Mouse (Mus musculus): ENCODE data around the gene Tatdn2.
A peak's percentile ranks its signal among the peaks of the same experiment; 100 is the strongest.

The Tatdn2 gene

GRCm38 (mm10) chr6:113714276-113714675 is 17.4 kb downstream of the Tatdn2 start:
- DNase-seq (ENCODE audit: inconsistent ontology term) = no peak

DNA sequence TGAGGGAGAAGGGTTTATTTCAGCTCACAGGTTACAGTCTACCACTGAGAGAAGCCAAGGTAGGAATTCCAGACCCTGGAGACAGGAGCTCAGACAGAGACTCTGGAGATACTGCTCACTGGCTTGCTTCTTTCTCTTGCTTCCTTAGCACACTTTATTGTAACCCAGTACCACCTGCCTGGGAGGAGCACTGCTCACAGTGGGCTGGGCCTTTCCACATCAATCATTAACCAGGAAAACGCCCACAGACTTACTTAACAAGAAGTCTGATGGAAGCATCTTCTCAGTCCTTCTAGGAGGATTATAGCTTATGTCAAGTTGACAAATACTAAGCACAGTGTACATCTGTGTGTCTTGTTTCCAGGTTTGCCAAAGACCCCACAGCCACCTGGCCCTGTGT is 17.9 kb downstream of the Tatdn2 start:
- DNase-seq (ENCODE audit: inconsistent ontology term) = no peak

- DNase-seq (ENCODE audit: inconsistent ontology term) = no peak
These were observed 20.7 kb downstream of the Tatdn2 start for GRCm38 (mm10) chr6:113717541-113717940.

- DNase-seq (ENCODE audit: inconsistent ontology term) = no peak
These were observed 23.0 kb downstream of the Tatdn2 start, which contains the start of gene Ghrl for GRCm38 (mm10) chr6:113719878-113720277. Gene Ghrl, minus strand, starts transcription at chr6:113719880.

DNA sequence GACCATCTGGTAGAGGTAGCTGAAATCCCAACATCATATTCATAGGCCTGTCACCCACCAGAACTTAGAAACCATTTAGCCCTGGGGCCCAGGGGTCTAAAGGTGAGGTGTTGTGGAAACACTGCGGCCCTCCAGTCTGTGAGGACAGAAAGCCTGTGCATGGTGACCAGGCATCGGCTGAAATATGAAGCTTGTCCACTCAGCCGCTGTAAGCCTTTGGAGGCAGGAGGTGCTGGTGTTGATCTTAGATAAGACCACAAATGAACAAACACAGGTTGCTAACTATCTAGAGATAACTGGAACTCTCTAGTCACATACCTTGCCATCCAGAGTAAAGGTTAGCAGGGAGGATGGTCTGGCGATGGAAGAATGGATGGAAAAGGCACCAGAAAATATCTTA is 24.2 kb downstream of the Tatdn2 start:
- no peak for DNase-seq (ENCODE audit: inconsistent ontology term)

- no peak for DNase-seq (ENCODE audit: inconsistent ontology term)
These were observed 31.3 kb downstream of the Tatdn2 start for GRCm38 (mm10) chr6:113728181-113728580.

- DNase-seq (ENCODE audit: inconsistent ontology term) = no peak
These were observed 34.4 kb downstream of the Tatdn2 start for GRCm38 (mm10) chr6:113731296-113731695.

DNA sequence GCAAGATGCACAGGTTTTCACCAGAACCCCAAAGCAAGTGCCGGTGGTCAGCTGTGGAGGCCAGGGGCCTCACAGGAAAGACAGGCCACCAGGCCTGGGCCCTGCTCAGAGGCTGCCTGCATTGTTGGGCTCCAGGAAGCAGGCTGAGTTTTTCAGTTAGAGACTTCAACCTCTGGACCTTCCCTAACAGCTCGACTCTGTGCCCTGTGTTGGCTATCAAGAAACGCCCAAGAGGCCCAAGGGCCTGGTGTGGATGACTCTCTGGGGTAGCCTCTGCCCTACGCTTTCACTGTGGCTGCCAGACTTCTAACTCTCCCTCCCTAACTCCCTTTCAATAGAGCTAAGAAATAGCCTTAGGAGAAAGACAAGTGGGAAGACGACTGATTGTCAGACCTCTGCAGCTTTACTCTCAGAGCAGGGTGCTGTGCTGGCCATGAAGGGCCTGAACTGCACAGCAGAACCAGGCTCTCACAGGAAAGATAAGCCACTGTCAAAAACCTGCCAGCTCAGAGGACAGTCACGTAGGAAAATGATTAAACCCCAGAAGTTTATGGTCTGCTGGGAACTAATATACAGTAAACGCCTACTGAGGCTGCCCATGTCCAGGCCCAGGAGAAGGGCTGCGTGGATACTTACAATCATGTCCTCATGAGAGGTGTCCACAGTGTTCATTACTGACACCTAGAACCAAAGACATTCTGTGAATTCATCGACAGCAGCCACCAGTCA is 40.6 kb downstream of the Tatdn2 start:
- DNase-seq (ENCODE audit: inconsistent ontology term) = no peak

DNA sequence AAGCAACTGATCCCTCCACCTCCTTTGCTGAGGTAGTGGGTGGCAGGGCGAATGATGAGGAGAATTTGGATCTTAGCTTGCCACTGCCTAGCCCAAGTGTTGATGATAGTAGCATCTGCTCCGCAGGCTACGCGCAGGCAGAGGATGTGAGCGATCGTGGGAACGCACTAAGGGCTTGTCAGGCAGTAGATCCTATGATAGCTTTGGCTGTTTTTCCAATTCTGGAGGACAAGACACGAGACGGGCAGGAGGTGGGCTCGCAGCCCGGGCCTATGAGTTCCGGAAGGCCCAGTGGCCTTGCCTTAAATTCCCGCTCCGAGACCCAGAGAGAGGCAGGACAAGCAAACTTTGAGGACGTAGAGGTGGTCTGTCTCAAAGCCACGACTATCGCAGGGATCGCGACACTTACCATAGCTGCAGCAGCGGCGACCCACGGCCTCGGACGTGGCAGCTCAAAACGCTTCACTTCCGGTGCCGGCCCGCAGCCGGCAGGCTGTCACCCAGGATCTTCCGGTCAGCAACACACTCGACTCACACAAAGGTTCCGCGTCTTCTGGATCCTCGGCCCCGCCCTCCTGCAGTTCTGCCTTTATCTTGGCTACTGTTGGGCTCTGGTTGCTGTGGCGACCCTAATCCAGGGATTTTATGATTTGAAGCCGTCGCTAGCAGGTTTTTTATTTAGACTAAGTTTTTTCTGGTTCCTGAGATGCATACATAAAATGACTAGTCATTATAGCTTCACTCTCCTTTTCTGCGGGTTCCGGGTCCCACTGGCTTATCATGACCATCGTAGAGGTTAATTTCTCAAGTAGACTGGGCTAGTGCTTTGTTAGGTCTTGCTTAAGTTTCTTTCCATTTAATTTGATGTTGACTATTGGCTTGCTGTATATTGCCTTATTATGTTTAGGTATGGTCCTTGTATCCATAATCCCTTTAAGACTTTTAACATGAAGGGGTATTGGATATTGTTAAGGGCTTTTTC is 43.7 kb downstream of the Tatdn2 start, which contains the start of gene Sec13:
Sec13 (minus strand) TSS at position 508 of the 982 bp plus-strand sequence.
- peak; percentile 86 for DNase-seq (ENCODE audit: inconsistent ontology term)

GRCm38 (mm10) chr6:113741425-113741824 is 44.6 kb downstream of the Tatdn2 start:
- DNase-seq (ENCODE audit: inconsistent ontology term) = no peak

- no peak for DNase-seq (ENCODE audit: inconsistent ontology term)
These were observed 45.5 kb downstream of the Tatdn2 start for GRCm38 (mm10) chr6:113742321-113742720.

DNA sequence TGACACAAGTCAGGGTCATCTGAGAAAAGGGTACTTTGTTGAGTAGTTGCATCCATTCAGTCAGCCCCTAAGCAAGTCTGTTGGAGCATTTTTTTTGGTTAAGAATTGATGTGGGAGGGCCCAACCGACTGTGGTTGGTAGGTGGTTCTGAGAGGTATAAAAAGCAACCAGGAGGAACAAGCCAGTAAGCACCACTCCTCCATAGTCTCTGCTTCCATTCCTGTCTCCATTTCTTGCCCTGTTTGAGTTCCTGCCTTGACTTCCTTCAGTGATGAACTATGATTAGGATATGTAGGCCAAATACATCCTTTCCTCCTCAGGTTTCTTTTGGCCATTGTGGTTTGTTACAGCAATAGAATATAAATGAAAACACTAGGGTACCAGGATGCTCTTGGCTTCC is 46.3 kb downstream of the Tatdn2 start:
- DNase-seq (ENCODE audit: inconsistent ontology term) = no peak

DNA sequence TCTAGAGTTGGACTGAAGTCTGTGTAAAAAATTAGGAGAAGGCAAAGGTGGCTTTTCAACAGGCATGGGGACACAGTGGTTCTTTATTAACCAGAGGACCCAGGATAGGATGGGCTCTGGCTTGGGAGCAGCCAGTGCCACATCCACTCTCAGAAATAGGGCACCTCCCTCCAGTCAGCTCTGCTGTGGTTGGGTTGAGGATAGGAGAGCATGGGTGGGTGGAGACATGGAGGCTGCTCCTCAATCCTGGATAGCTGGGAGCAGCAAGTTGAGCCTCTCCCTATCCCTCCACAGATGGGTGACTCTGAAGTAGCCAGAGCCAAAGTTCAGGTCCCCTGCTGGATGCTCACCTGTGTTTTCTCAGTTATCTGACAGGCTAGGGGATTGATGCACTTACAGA is 48.3 kb downstream of the Tatdn2 start:
- no peak for DNase-seq (ENCODE audit: inconsistent ontology term)

GRCm38 (mm10) chr6:113747284-113747683 is 50.4 kb downstream of the Tatdn2 start:
- DNase-seq (ENCODE audit: inconsistent ontology term) = no peak

- DNase-seq (ENCODE audit: inconsistent ontology term) = no peak
These were observed 51.5 kb downstream of the Tatdn2 start for GRCm38 (mm10) chr6:113748351-113748750.

- DNase-seq (ENCODE audit: inconsistent ontology term) = no peak
These were observed 52.4 kb downstream of the Tatdn2 start for GRCm38 (mm10) chr6:113749119-113749685.
